Mouse (Mus musculus): ENCODE results near the gene Prss46.

Gene Prss46

DNA sequence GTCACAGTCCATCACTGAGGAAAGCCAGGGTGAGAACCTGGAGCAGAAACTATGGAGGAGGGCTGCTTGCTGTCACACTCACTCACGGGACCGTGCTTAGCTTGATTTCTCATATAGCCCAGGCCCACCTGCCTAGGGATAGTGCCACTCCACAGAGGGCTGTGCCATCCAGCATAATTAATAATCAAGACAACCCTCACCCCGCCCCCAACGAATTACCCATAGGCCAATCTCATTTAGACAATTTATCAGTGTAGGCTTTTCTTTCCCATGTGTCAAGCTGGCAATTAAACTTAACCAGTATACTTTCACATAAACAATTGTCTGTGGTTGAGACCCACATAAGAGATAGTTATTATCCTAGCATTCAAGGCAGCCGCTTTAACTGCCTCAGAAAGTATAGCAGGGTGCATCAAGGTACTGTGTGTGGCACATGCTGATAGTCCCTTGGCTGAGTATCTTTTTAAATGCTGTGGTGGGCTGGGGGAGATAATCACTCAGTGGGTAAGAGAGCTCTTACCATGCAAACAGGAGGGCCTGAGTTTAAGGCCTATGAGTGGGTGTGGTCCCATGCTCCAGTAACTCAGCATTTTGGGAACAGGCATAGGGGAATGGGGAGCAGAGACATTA is 14.8 kb downstream of the Prss46 start:
- no peak for DNase-seq (ENCODE audit: low read depth, low spot score)

DNA sequence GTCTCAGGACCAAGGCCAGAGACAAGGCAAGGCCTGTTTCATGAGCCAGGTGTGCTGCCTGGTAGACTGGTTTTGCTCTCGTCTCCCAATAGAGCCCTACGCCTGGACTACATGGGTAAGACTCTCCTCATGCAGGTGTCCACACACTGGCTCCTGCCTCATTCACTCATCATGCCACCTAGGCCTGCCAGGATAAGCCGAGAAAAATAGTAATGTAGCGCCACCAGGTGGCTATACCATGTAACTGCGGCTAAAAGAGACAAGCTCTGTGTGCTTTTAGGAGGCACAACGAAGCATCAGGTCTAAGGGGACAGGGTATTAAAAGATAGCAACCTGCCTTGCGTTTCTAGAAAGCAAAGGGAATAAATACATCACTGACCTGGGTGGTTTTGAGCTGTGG is 26.7 kb downstream of the Prss46 start:
- DNase-seq (ENCODE audit: low read depth, low spot score) = peak; percentile 74

DNA sequence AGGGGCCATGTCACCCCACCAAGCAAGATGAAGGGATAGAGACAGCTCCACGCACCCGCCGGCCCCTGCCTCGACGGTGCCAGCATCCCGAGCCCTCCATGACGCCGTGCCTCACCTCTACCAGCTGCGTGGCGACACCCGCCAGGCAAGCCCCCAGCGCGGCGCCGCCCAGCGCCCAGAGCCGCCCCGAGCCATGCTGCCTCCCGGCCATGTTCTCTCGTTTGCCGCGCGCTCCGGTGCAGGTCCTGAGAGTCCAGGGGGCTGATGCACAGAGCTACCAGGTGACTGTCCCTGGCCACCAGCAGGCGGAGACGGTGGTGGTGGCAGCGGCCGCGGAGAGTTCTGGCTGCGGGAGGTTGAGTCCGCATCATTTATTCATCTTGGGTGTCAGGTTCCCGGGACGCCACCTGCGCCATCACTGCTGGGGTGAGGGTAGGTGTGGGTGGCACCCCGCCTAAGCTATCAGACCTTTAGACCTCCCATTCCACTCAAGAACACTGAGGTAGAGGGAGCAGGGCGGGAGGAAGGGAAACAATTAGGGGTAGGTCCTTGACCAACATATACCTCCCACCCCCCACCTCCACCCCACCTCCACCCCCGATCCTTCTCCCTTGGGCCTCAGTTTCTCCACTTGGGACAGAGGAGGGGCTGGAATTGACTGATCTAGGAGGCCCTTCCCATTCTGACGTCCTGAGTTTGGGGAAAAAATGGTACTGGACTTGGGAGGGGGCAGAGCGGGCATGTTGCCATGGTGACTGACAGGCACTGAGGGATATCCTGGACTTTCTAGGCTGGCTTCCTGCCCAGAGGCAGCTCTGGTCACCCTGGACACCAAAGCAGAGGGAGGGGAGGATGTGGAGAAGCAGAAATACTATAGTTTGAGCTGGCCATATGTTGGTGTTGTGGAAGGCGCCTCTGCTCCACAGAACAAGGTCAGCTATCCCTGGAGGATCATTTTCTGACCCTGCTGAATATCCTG is 29.7 kb downstream of the Prss46 start:
- DNase-seq (ENCODE audit: low read depth, low spot score) = no peak

DNA sequence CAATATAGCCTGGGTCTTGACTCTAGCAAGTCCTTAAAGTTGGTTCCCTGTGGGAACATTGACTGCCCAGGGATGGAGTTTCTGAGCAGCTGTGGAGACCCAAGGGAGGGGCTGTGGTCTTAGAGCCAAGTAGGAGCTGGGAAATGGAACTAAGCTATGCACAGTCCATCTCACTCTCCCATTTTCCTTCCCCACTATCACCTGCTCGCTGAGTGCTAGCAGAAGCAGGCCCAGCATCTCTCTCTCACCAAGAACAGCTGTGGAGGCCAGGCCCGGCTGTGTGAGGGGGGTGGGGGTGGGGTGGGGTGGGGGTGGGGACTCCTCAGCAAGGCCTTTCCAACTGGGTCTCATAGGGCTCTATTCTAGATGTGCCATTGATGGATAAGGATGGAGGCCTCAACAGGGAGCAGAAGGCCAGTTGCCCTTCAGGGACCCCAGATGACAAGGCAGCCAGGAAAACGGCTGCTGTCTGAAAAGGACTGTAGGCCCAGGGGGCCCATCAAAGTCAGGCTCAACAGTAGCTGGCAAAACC is 30.4 kb downstream of the Prss46 start:
- no peak for DNase-seq (ENCODE audit: low read depth, low spot score)

DNA sequence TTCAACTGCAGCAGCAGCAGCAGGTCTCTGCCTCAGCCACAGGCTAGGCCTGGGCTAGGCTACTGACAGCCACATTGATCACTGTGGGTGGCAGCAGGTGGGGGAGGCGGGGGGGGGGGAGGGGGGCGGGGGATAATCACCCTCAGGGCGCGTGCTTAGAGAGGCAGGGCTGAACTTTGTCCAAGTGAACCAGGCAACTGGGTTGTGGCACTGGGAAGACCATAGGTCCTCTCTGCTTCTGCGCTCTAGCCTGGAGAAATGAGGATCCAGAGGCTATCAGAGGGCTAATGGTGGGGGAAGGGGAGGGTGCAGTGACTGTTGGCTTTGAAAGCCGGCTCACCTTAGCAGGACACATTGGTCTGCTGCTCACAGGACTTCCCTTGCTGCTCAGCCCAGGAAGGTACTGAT is 31.0 kb downstream of the Prss46 start:
- no peak for DNase-seq (ENCODE audit: low read depth, low spot score)

DNA sequence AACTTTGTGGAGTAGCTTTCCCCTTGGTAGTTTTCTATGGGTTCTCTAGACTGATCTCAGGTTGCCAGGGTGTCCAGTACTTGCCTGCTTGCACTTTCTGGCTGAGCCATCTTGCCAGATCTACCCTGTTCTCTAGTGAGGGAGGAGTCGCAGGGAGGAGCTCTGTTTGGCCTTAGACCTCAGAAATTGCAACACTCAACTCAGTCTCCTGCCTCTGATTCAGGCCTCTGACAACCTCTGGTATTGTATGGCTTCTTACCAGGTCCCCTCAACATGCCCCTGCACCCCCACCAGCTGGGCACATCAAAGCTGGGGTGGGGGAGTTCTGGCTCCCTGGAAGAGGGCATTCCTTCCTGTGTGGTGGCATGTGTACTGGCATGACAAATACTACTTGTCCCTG is 33.0 kb downstream of the Prss46 start:
- DNase-seq (ENCODE audit: low read depth, low spot score) = peak; percentile 42

GRCm38 (mm10) chr9:110877888-110878287 is 33.6 kb downstream of the Prss46 start:
- peak; percentile 47 for DNase-seq (ENCODE audit: low read depth, low spot score)

DNA sequence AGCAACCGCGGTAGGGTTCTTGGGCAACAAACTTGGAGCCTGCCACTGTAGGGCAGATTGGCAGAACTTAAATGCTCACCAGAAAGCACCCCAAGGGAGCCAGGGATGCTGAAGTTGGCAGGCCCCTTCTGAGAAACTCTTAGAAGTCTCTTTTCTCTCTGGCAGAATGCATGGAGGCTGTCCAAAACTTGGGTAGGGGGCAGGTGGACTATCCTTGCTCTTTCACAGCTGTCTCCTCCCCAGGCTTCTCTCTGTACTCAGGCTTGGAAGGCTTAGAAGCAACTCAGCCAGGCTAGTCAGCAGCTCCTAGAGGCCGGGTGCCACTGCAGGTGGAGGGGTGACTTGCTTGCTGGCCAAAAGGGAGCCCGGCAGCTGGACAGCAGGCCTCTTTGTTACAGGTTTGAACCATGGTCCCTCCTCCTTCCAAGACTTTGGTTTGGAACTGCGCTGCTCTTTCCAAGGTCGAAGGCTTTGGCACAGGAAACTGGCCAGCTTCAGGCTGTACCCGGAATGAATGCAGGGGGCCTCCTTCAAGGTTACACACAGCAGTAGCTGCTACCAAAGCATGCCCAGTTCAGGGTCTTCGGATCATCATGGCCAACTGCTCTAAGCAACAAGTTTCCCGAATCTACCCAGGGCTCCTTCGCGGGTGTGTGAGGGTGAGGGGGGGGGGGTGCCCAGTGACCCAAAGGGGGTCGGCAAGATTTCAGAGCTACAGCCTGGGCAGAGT is 35.0 kb downstream of the Prss46 start, which contains the start of gene Als2cl:
Gene Als2cl (plus strand): TSS at position 680 of the 730 bp plus-strand sequence.
- no peak for DNase-seq (ENCODE audit: low read depth, low spot score)

DNA sequence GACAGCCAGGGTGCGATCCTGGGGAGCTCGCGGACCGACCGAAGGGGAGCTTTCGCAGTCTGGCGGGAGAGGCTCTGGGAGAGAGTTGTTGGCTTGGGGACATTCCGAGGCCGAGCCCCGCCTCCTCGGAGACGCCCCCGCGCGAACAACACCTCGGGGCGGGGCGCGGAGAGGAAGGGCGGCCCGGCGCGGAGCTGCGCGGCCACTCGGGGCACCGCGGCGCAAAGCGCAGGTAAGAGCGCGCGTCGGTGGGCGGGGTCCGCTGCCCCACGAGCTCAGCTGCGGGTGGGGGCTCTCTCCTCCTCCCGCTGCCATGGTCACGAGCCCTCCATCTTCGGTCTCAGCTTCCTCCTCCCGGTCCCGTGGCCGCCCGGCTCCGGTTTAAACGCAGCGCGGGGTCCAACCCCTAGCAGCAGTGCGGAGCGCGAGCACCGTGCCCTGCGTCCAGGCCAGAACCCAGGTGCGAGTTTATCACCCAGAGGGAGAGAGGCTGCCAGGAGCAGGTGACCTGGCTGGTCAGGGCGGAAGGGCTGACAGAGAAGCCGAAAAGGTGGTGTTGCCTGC is 35.8 kb downstream of the Prss46 start, which contains the start of gene Tmie:
Gene Tmie (minus strand): TSS at position 116 of the 564 bp plus-strand sequence.
- DNase-seq (ENCODE audit: low read depth, low spot score) = no peak

- peak; percentile 51 for DNase-seq (ENCODE audit: low read depth, low spot score)
Measured at GRCm38 (mm10) chr9:110880772-110881171, 36.5 kb downstream of the Prss46 start.

GRCm38 (mm10) chr9:110881953-110882352 is 37.6 kb downstream of the Prss46 start:
- DNase-seq (ENCODE audit: low read depth, low spot score) = no peak

- DNase-seq (ENCODE audit: low read depth, low spot score) = peak; percentile 25
Measured at GRCm38 (mm10) chr9:110887388-110888303, 43.3 kb downstream of the Prss46 start.

- no peak for DNase-seq (ENCODE audit: low read depth, low spot score)
Measured at GRCm38 (mm10) chr9:110888935-110889334, 44.6 kb downstream of the Prss46 start.

GRCm38 (mm10) chr9:110890026-110890783 is 45.9 kb downstream of the Prss46 start:
- no peak for DNase-seq (ENCODE audit: low read depth, low spot score)

GRCm38 (mm10) chr9:110891077-110891828 is 46.9 kb downstream of the Prss46 start:
- DNase-seq (ENCODE audit: low read depth, low spot score) = no peak

GRCm38 (mm10) chr9:110892552-110892951 is 48.2 kb downstream of the Prss46 start:
- DNase-seq (ENCODE audit: low read depth, low spot score) = no peak

DNA sequence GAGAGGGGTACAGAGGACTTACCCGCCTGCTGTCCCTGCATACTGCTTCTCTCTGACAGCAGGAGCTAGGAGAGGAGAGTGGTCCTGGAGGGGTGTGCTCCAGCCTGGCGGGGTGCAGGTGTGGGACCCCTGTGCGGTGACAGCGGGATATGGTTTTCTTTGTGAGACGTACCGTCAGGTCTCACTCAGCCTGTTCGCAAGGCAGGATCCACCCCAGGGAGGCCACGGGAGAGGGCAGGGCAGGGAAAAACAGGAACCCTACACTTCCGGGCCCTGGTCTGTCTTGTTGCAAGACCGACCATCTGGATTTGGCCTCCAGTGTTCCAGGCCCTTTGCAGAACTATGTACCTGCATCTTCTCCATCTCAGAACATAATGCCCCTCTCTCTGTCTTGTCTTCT is 49.1 kb downstream of the Prss46 start:
- no peak for DNase-seq (ENCODE audit: low read depth, low spot score)

- DNase-seq (ENCODE audit: low read depth, low spot score) = no peak
Measured at GRCm38 (mm10) chr9:110895507-110895906, 51.2 kb downstream of the Prss46 start.

DNA sequence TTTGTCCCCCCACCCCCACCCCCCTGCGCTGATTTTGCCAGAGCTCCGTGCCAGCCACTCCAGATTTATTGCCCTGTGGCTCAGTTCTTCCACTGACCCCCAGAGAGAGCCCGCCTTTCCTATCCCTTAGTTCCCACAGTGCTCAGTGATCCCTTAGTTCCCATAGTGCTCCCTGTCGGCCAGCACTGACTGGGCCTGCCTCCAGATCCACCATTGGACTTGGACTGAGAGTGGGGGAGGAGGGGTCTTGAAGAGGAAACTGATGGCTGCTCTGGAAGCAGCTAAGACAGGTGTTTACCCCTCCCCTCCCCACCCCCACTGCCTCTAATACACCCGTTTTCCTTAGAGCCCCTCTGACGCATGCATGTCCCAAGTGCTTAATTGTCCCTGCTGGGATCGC is 51.7 kb downstream of the Prss46 start:
- no peak for DNase-seq (ENCODE audit: low read depth, low spot score)

Data from 3T3-L1 (cell line).